Mouse (Mus musculus) left cerebral cortex, adult 2 months (tissue): ENCODE measurements around the gene Gm2016. TPM values are rescaled to one million over a fixed set of nuclear protein-coding genes. Genes with fewer than 3 reads are reported as not detected.
"Not testable (repeated sequence)": the region's sequence is repeated elsewhere in the genome, so short reads cannot be mapped to it uniquely, and the experiment has no call there.

ENCODE experiments used
- DNase-seq, 2 experiments: peaks; one replicate each; pipeline ENCODE4 v3.0.0; 2021 to 2022; ENCODE audit warnings: low spot score in 2 of 2, mixed read lengths in 1 of 2; ENCODE audit errors: extremely low spot score in 1 of 2
- H3K27ac ChIP-seq: fragments of 200-600 bp; 2 replicates; pipeline ENCODE4 v1.8.1; 2022
- H3K4me3 ChIP-seq: fragments of 200-600 bp; 2 replicates; pipeline ENCODE4 v1.8.1; 2022
- intact Hi-C: fragments of 180-260 bp; cut with DNase I; formaldehyde crosslinking; loops from one replicate; pipeline ENCODE4 v1.15.1; 2025
- long read RNA-seq, 2 experiments: library from polyadenylated mRNA; stranded (forward); transcript quantifications; one replicate each; pipeline ENCODE4 v2.0.0; 2021; ENCODE audit warnings: borderline mapping rate in 2 of 2
- total RNA-seq, 2 experiments: library from RNA; stranded (reverse); gene quantifications; 2 replicates each; pipeline ENCODE4 v1.2.3; 2021

The Gm2016 gene
- total RNA-seq: not detected
- long read RNA-seq, experiment 1: 0 reads
- long read RNA-seq, experiment 2: 0 reads

DNA sequence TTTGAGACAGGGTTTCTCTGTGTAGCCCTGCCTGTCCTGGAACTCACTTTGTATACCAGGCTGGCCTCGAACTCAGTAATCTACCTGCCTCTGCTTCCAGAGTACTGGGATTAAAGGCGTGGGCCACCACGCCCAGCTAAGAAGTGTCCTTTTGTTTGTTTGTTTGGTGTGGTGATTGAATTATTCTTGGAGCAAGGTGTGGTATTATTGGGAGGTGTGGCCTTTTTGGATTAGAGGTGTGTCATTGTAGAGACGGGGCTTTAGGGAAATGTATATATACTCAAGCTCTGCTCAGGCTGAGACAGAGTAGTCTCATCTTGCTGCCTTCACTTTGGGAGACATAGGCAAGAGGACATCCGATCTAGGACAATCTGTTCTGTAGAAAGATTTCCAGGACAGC is at the start of gene Gm2016:
Gene Gm2016, plus strand, starts transcription at position 301 of the 400 bp plus-strand sequence.
- H3K27ac ChIP-seq, DNase-seq, H3K4me3 ChIP-seq, intact Hi-C loops: not testable (repeated sequence)

DNA sequence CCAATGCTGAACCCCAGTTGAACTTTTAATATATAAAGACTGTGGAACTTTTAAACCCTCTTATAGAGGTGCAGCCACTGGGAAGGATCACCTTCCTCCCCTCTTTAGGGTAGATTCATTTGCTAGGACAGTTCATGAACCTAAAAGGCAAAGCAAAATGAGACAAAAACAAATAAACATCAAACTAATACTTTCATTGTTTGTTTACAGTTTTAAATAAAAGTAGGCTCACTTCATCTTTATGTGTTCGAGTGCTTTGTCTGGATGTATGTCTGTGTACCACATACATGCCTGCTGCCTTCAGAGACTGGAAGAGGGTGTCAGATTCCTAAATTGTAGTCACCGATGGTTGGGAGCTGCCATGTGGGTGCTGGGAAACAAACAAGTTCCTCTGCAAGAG is 31.6 kb upstream of the Gm2016 start, which contains the start of gene Gm2001:
Gene Gm2001, minus strand, starts transcription at position 101 of the 400 bp plus-strand sequence.
- intact Hi-C loops, H3K27ac ChIP-seq, DNase-seq, H3K4me3 ChIP-seq: not testable (repeated sequence)

DNA sequence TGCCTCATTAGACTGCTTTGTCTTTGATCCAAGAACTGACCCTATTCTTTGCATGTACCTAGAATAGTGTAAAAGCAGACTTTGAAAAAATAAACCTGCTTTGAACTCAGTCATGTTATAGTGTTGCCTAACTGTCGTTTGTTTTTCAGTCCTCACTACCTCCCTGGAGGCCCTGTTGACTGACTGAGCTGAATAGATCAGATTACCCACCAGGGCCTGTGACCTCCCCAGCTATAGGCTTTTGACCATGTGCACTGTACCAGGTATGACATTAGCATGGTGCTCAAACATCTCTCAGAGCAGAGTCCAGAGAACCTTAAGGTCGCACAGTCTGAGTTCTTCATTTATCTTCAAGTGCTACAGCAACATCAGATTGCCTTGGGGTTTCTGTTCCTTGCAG is 23.2 kb upstream of the Gm2016 start:
- H3K4me3 ChIP-seq, DNase-seq, H3K27ac ChIP-seq, intact Hi-C loops: not testable (repeated sequence)

DNA sequence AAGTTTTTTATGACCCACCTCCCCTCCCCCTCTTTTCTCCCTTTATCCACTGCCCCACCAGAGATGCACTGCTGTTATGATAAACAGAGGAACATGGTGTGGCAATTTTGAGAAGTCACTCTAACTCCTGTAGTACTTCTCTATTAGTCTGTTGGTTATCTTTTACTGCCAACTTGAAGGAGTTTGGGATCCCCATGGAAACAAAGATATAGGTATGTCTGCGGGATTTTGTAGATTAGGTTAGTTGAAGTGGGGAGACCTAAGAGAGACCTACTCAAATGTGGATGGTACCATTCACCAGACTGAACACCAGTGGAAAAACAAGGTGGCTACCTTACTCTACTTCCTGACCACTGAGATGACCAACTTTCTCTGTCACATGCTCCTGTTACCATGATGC is 17.8 kb upstream of the Gm2016 start:
- H3K4me3 ChIP-seq, DNase-seq, intact Hi-C loops, H3K27ac ChIP-seq: not testable (repeated sequence)

DNA sequence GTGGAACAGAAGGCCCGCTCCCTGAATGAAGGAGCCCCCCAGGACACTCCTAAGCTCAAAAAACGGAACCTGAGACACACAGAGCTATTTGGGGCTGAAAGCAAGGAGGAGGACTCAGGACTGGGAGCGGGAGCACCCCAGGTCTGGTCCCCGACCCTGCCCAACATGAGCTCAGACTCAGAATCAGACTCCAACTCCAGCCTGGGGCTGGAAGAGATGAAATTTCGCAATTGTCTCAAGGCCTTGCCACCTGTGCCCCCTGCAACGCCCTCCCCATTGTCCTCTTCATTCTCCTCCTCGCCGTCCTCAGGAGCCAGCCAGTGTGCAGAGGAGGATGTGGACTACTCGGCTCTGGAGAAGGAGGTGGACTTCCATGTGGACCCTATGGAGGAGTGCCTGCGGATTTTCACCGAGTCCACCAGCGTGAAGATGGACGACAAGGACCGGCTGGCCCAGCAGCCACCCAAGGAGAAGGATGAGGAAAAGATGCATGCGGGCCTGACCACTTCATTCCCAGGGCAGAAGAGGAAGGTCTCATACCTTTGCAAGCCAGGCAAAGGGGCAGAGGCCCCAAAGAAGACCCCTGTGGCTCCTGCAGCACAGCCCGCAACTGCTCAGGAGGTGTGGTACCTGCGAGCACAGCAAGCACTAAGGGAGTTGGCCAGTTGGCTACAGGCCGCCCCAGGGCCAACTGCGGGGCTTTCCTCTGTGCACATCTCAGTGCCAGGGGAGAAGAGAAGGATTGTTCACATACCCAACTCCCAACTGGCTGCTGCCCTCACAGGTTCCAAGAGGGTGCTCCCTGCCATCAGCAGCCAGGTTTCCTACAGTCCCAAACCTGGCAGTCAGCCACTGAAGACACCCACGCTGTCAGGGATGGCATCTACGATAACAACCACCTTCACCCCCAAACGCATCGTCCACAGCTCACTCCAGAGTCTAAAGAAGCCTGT is 11.9 kb upstream of the Gm2016 start:
- H3K4me3 ChIP-seq, H3K27ac ChIP-seq, intact Hi-C loops: not testable (repeated sequence)
- peak in 1 of 2 experiments; percentile 7 for DNase-seq

DNA sequence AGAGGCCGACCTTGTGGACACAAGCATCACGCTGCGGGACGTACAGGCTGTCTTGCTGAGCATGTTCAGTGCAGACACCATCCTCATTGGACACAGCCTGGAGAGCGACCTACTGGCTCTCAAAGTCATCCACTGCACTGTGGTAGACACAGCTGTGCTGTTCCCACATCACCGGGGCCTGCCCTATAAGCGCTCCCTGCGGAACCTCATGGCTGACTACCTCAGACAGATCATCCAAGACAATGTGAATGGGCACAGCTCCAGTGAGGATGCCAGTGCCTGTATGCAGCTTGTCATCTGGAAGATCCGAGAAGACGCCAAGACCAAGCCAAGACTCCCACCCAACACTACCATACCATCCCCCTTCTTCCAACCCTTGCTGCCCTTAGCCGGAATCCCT is 10.2 kb upstream of the Gm2016 start:
- H3K4me3 ChIP-seq, H3K27ac ChIP-seq, intact Hi-C loops, DNase-seq: not testable (repeated sequence)

DNA sequence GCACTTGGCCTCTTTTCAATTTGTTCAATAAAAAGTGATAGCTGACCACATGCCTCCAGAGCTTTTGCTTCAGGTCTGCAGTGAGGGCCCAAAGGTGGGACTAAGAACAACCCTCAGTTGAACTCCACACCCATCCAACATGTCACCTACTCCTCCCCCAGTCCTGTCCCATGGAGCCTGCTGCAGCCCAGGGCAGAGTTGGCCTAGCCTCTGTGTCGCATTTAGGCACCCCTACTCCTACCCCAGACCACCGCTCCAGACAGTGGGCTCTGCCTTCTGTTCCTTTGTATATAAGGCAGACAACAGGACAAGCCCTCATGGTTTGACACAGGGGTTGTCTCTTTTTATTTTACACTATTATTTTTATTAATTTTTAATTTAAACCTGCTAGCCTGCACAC is 9.8 kb upstream of the Gm2016 start:
- H3K4me3 ChIP-seq, intact Hi-C loops, DNase-seq, H3K27ac ChIP-seq: not testable (repeated sequence)

DNA sequence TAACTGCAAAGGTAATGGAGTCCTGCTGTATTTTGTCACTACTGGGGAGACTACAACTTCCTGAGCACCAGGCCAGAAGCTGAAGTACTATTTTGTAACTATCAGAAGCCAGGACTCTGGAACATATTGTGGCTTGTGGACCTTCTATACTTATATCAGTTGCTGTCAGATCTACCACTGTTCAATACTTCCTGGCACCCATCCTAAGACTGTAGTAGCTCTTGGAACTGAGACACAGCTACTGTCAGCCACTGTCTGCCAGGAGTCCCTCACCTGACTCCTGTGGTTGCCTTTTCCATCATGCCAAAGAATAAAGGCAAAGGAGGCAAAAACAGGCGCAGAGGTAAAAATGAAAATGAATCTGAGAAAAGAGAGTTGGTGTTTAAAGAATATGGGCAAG is 21.2 kb downstream of the Gm2016 start, which contains the start of gene Gm2022:
Gene Gm2022, plus strand, starts transcription at position 301 of the 400 bp plus-strand sequence.
- DNase-seq, H3K4me3 ChIP-seq, H3K27ac ChIP-seq: not testable (repeated sequence)
- intact Hi-C loops: loop anchor here (10.0 kb wide), 1 partner anchor 360 kb away; the partner anchor contains the start of gene Gm8332

DNA sequence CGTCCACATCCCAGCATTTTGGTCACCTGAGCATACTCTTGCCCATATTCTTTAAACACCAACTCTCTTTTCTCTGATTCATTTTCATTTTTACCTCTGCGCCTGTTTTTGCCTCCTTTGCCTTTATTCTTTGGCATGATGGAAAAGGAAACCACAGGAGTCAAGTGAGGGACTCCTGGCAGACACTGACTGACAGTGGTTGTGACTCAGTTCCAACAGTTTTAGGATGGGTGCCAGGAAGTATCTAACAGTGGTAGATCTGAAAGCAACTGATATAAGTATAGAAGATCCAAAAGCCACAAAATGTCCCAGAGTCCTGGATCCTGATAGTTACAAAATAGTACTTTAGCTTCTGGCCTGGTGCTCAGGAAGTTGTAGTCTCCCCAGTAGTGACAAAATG is 45.8 kb downstream of the Gm2016 start, which contains the start of gene Gm2035:
Gene Gm2035, minus strand, starts transcription at position 137 of the 400 bp plus-strand sequence.
- H3K4me3 ChIP-seq, DNase-seq, H3K27ac ChIP-seq, intact Hi-C loops: not testable (repeated sequence)

Other genes with a start within 250 kb of the Gm2016 start
- gene Gm16381, start 229.5 kb upstream of the Gm2016 start, total RNA-seq: not detected
- gene Gm21319, start 98.3 kb upstream of the Gm2016 start, total RNA-seq: not detected
- gene Gm21936, start 78.6 kb upstream of the Gm2016 start, total RNA-seq: not detected
- gene BB287469, start 57.5 kb upstream of the Gm2016 start, total RNA-seq: not detected
- not detected for gene Gm2001, start 31.7 kb upstream of the Gm2016 start, total RNA-seq
- gene Gm2022, start 21.3 kb downstream of the Gm2016 start, total RNA-seq: not detected
- not detected for gene Gm2035, start 45.8 kb downstream of the Gm2016 start, total RNA-seq
- not detected for gene Gm2042, start 80.0 kb downstream of the Gm2016 start, total RNA-seq
- not detected for gene Gm2075, start 137.8 kb downstream of the Gm2016 start, total RNA-seq
- gene Gm6803, start 144.7 kb downstream of the Gm2016 start, total RNA-seq: not detected
- gene Gm2056, start 152.9 kb downstream of the Gm2016 start, total RNA-seq: not detected
- gene Gm16368, start 209.6 kb downstream of the Gm2016 start, total RNA-seq: not detected